Mouse (Mus musculus) embryo, embryonic 10 days (tissue): ENCODE measurements at regions not wholly inside any gene's neighbourhood (a gene's known extent, or its start where the extent isn't known, plus 50 kb on each side); places are given as distances from the start of the nearest gene placed in this dataset.

Experiments used
- DNase-seq: peaks from one replicate; pipeline ENCODE4 v3.0.0-alpha.2; 2015; ENCODE audit warnings: low spot score

DNA sequence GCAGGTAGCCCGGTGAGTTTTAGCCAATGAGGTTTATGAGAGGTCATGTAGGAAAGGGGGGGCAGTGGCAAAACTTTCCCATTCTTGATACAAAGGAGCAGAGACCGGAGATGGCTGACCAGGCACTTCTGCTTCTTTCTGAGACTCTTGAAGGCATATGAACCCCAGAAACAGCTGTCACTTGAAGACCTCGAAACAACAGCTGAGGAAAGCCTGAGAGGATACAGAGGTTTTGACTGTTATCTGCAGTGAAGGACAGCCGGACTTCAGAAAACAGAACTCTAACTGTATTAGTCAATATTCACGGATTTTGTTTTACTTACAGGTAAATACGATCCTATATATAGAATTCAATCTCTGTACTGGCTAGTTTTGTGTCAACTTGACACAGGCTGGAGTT lies 50.0 kb upstream of the Tiparp start:
- no peak for DNase-seq

DNA sequence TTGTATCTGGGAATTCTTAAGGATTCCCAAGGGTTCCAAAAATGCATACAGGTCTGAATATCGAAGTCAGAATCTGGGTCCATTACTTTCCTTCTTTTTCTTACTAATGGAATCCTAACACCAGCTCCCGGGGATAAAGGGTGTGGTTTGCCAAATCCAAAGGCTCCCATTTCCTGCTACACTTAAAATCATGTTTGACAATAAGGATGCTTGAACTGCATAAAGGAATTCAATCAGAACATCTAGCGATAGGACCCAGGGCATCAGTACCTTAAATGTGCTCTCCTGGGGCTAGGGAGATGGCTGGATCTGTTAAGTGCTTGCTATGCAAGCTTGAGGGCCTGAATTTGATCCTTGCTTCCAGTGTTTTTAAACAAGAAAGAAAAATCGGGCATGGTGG lies 51.1 kb upstream of the Tiparp start:
- no peak for DNase-seq

DNA sequence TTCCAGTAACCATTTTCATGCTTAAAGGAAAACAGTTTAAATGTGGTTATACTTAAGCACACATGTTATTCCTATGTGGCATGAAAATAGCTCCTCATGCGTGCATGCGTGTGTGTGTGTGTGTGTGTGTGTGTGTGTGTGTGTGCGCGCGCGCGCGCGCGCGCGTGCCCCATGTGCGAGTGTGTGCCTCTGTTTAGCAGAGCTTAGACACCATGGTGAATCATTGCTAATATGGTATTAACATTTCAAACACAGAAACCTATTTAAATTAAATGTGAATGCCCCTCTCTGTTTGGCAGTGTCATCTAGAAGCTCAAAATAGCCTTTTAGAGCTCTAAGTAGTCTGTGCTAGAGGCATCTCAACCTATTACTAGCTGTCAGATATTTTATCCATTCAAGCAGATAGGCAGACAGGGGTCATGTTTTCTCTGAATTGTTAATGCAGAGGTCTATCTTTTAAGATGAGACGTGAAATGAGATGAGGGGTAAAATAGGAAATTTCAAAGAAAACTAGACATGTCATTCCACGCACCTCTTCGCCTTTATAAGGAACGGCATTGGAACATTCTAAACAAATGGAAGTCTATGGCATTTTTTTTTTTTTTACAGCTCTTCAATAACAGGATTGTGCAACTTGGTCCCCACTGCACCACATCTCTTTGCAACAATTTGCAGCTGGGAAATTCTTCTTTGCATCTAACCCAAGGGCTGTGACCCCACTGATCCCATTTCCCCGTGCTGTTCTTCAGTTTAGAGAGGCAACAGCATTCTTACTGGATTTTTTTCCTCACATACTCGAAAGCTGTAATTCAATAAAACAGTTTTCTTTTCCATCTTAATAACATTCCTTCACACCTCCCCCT lies 51.9 kb upstream of the Tiparp start:
- no peak for DNase-seq

- DNase-seq, result no peak
These were observed 53.6 kb upstream of the Tiparp start for GRCm38 (mm10) chr3:65474585-65474984.

GRCm38 (mm10) chr3:65471796-65472195 lies 56.4 kb upstream of the Tiparp start:
- DNase-seq, result no peak

DNA sequence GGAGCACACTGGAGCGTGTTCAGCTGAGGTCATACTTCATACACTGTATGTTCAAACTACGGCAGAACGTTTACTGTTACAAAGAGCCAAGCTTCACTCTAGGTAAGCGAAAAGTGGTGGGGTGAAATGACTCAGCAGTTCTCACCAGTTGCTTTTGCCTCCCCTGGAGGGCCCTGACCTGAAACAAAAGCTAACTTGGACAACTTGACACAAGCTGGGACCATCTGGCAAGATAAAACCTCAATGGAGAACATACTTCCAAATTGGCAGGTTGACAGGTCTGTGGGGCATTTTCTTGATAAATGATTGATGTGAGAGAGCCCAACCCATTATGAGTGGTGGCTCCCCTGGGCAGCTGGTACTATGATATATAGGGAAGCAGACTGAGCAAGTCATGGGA lies 59.0 kb upstream of the Tiparp start:
- no peak for DNase-seq

DNA sequence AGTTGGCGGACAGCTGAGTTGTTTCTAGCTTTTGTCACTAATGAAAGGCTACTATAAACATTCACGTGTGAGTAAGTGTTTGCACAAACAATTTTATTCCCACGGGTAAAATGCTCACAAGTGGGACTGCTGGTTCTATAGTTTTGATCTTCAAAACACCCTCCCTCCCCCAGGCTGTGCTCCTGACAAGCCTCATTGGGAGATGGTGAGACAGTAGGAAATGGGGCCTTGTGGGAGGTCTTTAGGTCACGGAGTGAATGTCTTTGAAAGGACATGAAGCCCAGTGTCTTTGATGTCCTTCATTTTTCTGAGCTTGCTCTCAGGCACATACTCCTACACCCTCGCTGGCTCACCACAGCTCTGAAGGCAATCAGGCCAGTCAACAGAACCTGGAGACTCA lies 63.4 kb upstream of the Tiparp start:
- peak; percentile 15 for DNase-seq

GRCm38 (mm10) chr3:65460936-65461335 lies 67.3 kb upstream of the Tiparp start:
- DNase-seq, result no peak

DNA sequence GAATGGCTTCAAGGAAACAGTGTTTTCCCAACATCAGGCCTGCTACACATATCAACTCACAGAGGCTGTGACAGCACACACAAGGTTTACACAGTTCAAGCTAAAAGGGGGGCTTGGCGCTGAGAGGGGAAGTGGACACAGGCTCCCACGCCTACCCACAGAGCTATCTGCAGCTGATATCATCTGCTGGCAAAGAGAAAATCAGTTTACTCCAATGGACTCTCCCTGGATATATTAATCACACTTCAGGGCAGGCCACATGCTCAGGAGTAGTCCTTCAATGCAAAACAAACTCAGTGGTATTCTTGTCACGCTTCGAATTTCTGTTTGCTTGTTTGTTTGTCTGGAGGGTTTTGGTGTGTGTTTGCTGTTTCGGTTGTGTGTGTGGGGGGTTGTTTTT lies 67.3 kb upstream of the Ssr3 start:
- DNase-seq, result no peak

- no peak for DNase-seq
These were observed 65.5 kb upstream of the Ssr3 start for GRCm38 (mm10) chr3:65457931-65458330.

GRCm38 (mm10) chr3:65455597-65456284 lies 63.3 kb upstream of the Ssr3 start:
- DNase-seq, result peak; percentile 56

DNA sequence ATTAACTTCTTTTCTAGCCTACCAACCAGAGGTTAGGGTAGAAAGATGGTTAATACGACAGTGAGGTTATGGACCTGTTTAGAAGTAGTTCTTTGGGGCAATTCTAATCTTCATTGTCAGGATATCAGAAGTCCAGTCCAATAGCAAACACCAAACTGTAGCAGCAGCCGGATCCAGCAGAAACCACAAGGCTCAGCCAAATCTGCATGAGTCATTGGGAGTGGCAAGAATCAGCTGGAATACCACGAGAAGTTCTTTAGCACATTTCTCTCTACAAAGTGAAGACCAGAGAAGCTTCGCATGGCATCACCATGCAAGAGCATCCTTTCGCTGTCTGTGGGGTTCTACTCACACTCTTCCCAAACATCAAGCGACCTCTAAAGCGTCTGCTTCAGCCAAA lies 61.9 kb upstream of the Ssr3 start:
- no peak for DNase-seq

DNA sequence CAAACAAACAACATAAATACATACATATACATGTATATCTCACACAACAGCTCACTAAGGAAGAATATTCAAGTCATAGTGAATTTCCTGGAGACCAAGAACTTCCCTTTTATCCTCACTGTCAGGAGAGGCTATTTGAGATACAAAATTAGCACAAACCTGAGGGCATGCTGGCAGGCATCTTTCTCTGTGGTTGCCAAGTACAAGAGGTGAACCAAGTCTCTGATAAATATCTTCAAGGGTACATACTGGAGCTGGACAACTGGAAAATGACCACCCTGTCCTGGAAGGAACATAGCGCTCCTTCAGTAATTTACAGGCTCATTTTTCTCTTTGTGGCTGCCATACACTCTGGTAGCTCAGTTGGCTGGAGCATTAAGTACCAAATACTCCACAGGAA lies 56.8 kb upstream of the Ssr3 start:
- no peak for DNase-seq

DNA sequence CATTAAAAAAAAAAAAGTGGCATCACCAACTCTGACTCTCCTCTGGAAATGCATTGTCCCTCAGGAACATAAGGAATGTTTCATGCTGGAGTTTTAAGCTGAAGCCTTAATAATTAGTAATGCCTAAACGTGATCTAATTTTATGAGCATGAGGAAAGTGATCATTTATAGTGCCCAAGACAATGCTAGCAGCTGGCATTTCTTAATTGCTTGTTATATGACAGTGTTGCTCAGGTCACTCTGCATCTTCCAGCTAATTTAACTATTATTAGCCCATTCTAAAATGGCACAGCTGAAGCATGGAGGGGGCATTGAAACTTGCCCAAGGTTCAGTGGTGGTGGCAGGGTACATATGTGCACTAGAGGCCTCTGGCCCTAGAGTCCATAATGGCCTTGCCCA lies 51.3 kb upstream of the Ssr3 start:
- no peak for DNase-seq

- no peak for DNase-seq
These were observed 50.5 kb upstream of the Ssr3 start for GRCm38 (mm10) chr3:65442946-65443345.

DNA sequence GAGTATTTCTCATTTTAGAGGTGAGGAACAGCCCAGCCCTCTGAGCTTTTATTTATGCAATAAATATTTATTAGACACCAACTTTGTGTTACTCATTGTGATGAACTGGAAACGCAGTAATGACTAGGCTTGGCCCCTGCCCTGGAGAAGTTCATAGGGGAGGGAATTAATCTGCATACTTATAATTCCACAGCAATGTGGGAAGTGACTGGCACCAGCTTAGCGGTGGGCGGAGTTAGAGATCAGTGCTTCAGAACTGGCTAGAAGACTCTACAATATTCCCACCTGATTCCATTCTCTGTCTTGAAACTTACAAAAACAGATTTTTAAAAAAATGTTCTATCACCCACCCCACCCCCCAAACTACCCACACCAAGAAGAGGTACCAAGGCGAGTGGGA lies 49.8 kb upstream of the Ssr3 start:
- no peak for DNase-seq
